Mouse (Mus musculus) midbrain, embryonic 12.5 days (tissue): ENCODE results near the gene Mtx1. TPM values are rescaled to one million over a fixed set of nuclear protein-coding genes. Genes with fewer than 3 reads are reported as not detected.
"Not testable (repeated sequence)": the region's sequence is repeated elsewhere in the genome, so short reads cannot be mapped to it uniquely, and the experiment has no call there.

Source experiments
- ATAC-seq: fragments of 200-750 bp; cut with Nextera tagmentation; 2 replicates; pipeline ENCODE4 v1.8.0; 2017; ENCODE audit warnings: low read depth, moderate TSS enrichment, moderate library complexity; ENCODE audit not compliant: low FRiP score
- H3K27ac ChIP-seq: fragments of 300-500 bp; sonication (generic); replicated peaks from 2 replicates; pipeline ENCODE4 v1.5.1; 2016; ENCODE audit warnings: mild to moderate bottlenecking
- H3K27me3 ChIP-seq: fragments of 300-500 bp; sonication (generic); 2 replicates; pipeline ENCODE4 v1.6.1; 2016; ENCODE audit warnings: mild to moderate bottlenecking
- H3K36me3 ChIP-seq: fragments of 300-500 bp; sonication (generic); 2 replicates; pipeline ENCODE4 v1.6.1; 2016
- H3K4me1 ChIP-seq: fragments of 300-500 bp; sonication (generic); 2 replicates; pipeline ENCODE4 v1.6.1; 2016
- H3K4me2 ChIP-seq: fragments of 300-500 bp; sonication (generic); replicated peaks from 2 replicates; pipeline ENCODE4 v1.6.1; 2016; ENCODE audit warnings: mild to moderate bottlenecking, moderate library complexity
- H3K4me3 ChIP-seq: fragments of 300-500 bp; sonication (generic); 2 replicates; pipeline ENCODE4 v1.5.1; 2016; ENCODE audit warnings: mild to moderate bottlenecking
- H3K9ac ChIP-seq: fragments of 300-500 bp; sonication (generic); replicated peaks from 2 replicates; pipeline ENCODE4 v1.6.1; 2016; ENCODE audit warnings: mild to moderate bottlenecking, moderate library complexity
- H3K9me3 ChIP-seq: fragments of 300-500 bp; sonication (generic); 2 replicates; pipeline ENCODE4 v1.6.1; 2016; ENCODE audit warnings: mild to moderate bottlenecking
- WGBS: fragments of 180-500 bp; shearing (Covaris S2); methylation state at CpG from one replicate; pipeline ENCODE4 v1.1.7; 2016; 5-methylcytosine and 5-hydroxymethylcytosine counted together
- polyA plus RNA-seq: library from polyadenylated mRNA; unstranded; fragments of >200 nt; fragmentation: Nextera tagmentation; extraction: Ambion mirVana; gene quantifications from 2 replicates; pipeline ENCODE4 v1.2.1, GENCODE M21; 2016

Gene Mtx1
- polyA plus RNA-seq, 1 experiment from 2014 or later, result 185 TPM

- peaks cover 15% of the 10 kb centered on the region for H3K4me1 ChIP-seq
- WGBS, result under 1% methylated on average over 43 of the region's 43 CpGs
- peak within 1 kb of the TSS; percentile 73 for H3K9ac ChIP-seq
- no peaks in the 10 kb centered on the region for H3K27me3 ChIP-seq
- peak within 1 kb of the TSS; percentile 72 for H3K27ac ChIP-seq
- ATAC-seq, result peak; percentile 94
- peaks cover 79% of the 10 kb centered on the region for H3K36me3 ChIP-seq
- H3K4me3 ChIP-seq, result peak within 1 kb of the TSS; percentile 66
- H3K9me3 ChIP-seq, result no peaks in the 10 kb centered on the region
- peak within 1 kb of the TSS; percentile 77 for H3K4me2 ChIP-seq
These were observed 49.4 kb downstream of the Mtx1 start, which contains the start of gene Scamp3 for GRCm38 (mm10) chr3:89177242-89178106. Scamp3 (plus strand) TSS chr3:89177473.

GRCm38 (mm10) chr3:89176421-89176820 is 50.5 kb downstream of the Mtx1 start:
- 0 out of 2 replicates have a peak, but pooled peaks have one; percentile 6 for ATAC-seq
- H3K4me3 ChIP-seq, result no peak overlapping the region
- H3K27me3 ChIP-seq, result no peaks in the 10 kb centered on the region
- H3K27ac ChIP-seq, result no peak overlapping the region
- H3K9me3 ChIP-seq, result no peaks in the 10 kb centered on the region
- 85% methylated on average over 7 of the region's 7 CpGs for WGBS
- H3K4me1 ChIP-seq, result peaks cover 14% of the 10 kb centered on the region
- no peak overlapping the region for H3K9ac ChIP-seq
- peaks cover 79% of the 10 kb centered on the region for H3K36me3 ChIP-seq
- no peak overlapping the region; the same call in 1 of the 2 replicates for H3K4me2 ChIP-seq

GRCm38 (mm10) chr3:89175544-89175943 is 51.3 kb downstream of the Mtx1 start:
- Histone ChIP-seq H3K27ac (no peak overlapping the region), H3K4me2 (no peak overlapping the region), H3K27me3 (no peaks in the 10 kb centered on the region), H3K36me3 (peaks cover 78% of the 10 kb centered on the region), H3K9me3 (no peaks in the 10 kb centered on the region), H3K4me1 (peaks cover 14% of the 10 kb centered on the region), H3K9ac (no peak overlapping the region), H3K4me3 (no peak overlapping the region)
- 93% methylated on average over 10 of the region's 10 CpGs for WGBS
- no peak for ATAC-seq

GRCm38 (mm10) chr3:89174844-89175243 is 52.0 kb downstream of the Mtx1 start:
- Histone ChIP-seq H3K9ac (no peak overlapping the region), H3K4me3 (no peak overlapping the region), H3K4me2 (no peak overlapping the region), H3K9me3 (no peaks in the 10 kb centered on the region), H3K27me3 (no peaks in the 10 kb centered on the region), H3K36me3 (peaks cover 78% of the 10 kb centered on the region), H3K4me1 (peaks cover 14% of the 10 kb centered on the region), H3K27ac (no peak overlapping the region)
- WGBS, result 92% methylated on average over 11 of the region's 11 CpGs
- no peak for ATAC-seq

DNA sequence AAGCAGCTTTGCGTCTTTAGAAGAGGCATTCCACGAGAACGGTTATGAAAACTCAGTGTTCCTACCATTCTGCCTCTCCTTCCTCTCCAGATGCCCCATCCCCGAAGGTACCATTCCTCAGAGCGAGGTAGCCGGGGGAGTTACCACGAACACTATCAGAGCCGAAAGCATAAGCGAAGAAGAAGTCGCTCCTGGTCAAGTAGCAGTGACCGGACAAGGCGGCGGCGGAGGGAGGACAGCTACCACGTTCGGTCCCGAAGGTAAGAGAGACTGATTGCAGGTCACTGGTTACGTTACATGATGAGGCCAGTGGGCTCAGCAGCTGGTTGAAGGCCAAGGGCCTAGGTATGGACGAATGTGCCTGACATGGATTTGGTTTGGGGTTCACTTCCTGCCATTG is 59.9 kb downstream of the Mtx1 start:
- no peak overlapping the region for H3K4me2 ChIP-seq
- no peaks in the 10 kb centered on the region for H3K27me3 ChIP-seq
- peaks cover 52% of the 10 kb centered on the region for H3K36me3 ChIP-seq
- 0 out of 2 replicates have a peak overlapping the region, but pooled peaks have one; percentile 15 for H3K9ac ChIP-seq
- H3K27ac ChIP-seq, result no peak overlapping the region
- no peaks in the 10 kb centered on the region for H3K9me3 ChIP-seq
- 93% methylated on average over 19 of the region's 19 CpGs for WGBS
- no peak overlapping the region for H3K4me3 ChIP-seq
- peaks cover 25% of the 10 kb centered on the region for H3K4me1 ChIP-seq
- ATAC-seq, result no peak

DNA sequence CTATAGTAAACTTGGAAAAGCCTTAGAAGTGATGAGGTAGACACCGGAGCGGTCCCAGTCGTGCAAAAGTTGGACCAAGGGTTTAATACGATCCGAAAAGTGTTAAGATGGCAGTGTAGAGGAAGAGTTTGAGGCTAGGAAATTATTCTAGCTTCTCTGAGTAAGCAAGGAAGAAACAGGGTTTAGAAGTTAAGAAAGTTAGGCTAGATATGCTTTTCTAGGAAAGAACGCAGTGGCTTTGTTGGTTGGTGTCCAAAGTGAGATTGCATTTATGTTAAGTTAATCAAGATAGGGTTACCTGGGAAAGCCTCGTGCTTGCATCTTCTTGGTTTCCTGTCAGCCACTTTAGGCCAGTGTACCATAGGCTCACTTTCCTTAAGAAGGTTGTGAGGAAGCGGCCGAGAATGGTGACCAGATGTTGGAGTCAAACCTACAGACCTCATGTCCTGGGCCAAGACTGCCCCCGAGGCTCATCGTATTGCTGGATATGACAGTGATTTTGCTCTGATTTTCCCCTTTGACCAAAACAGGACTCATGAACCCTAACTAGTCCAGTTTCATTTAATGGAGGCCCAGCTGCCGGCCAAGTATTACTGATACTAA is 61.5 kb downstream of the Mtx1 start:
- 28% methylated on average over 12 of the region's 12 CpGs for WGBS
- Histone ChIP-seq H3K36me3 (peaks cover 38% of the 10 kb centered on the region), H3K27ac (peak overlapping the region; percentile 95), H3K9me3 (no peaks in the 10 kb centered on the region), H3K27me3 (no peaks in the 10 kb centered on the region), H3K9ac (peak overlapping the region; percentile 94), H3K4me3 (peak overlapping the region; percentile 95), H3K4me2 (peak overlapping the region; percentile 68), H3K4me1 (peaks cover 25% of the 10 kb centered on the region)
- no peak for ATAC-seq

- no peaks in the 10 kb centered on the region for H3K9me3 ChIP-seq
- peak within 1 kb of the TSS; percentile 94 for H3K9ac ChIP-seq
- ATAC-seq, result peak; percentile 96
- under 1% methylated on average over 79 of the region's 79 CpGs for WGBS
- peak within 1 kb of the TSS; percentile 95 for H3K27ac ChIP-seq
- peak within 1 kb of the TSS; percentile 95 for H3K4me3 ChIP-seq
- peaks cover 31% of the 10 kb centered on the region for H3K4me1 ChIP-seq
- peaks cover 31% of the 10 kb centered on the region for H3K36me3 ChIP-seq
- H3K4me2 ChIP-seq, result peak within 1 kb of the TSS; percentile 68
- H3K27me3 ChIP-seq, result no peaks in the 10 kb centered on the region
These were observed 62.2 kb downstream of the Mtx1 start, which contains the start of gene Clk2 for GRCm38 (mm10) chr3:89164506-89165267. Clk2 (plus strand) TSS chr3:89164795.

- peaks cover 41% of the 10 kb centered on the region for H3K4me1 ChIP-seq
- peak overlapping the region; percentile 95; the same call in 1 of the 2 replicates for H3K27ac ChIP-seq
- H3K27me3 ChIP-seq, result peaks cover 5% of the 10 kb centered on the region
- H3K9ac ChIP-seq, result peak overlapping the region; percentile 94
- 73% methylated on average over 5 of the region's 5 CpGs for WGBS
- no peak for ATAC-seq
- peak overlapping the region; percentile 68 for H3K4me2 ChIP-seq
- H3K9me3 ChIP-seq, result no peaks in the 10 kb centered on the region
- peaks cover 22% of the 10 kb centered on the region for H3K36me3 ChIP-seq
- peak overlapping the region; percentile 95 for H3K4me3 ChIP-seq
These were observed 63.1 kb downstream of the Mtx1 start for GRCm38 (mm10) chr3:89163643-89164245.

DNA sequence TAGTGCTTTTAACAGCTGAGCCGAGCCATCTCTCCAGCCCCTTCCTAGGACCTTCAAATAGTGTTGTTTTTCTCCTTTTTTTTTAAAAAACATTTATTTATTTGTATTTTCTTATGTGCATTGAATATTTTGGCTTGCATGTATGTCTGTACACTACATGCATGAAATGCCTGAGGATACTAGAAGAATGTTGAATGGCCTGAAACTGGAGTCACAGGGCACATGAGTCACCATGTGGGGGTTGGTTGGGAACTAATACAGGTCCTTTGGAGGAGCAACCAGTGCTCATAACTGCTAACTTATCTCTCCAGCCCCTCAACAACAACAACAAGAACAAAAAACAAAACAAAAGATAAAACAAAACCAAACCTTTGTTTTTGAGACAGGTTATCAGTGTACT is 63.8 kb downstream of the Mtx1 start:
- Histone ChIP-seq H3K9ac (no peak overlapping the region), H3K4me2 (no peak overlapping the region), H3K4me3 (no peak overlapping the region), H3K27ac (no peak overlapping the region), H3K36me3 (peaks cover 15% of the 10 kb centered on the region), H3K9me3 (no peaks in the 10 kb centered on the region), H3K4me1 (peaks cover 46% of the 10 kb centered on the region), H3K27me3 (peaks cover 8% of the 10 kb centered on the region)
- WGBS, result 91% methylated on average over 1 of the region's 1 CpGs
- no peak for ATAC-seq

GRCm38 (mm10) chr3:89161786-89162185 is 65.1 kb downstream of the Mtx1 start:
- Histone ChIP-seq H3K27me3 (peaks cover 8% of the 10 kb centered on the region), H3K9me3 (no peaks in the 10 kb centered on the region), H3K9ac (no peak overlapping the region), H3K4me3 (no peak overlapping the region), H3K4me2 (no peak overlapping the region), H3K27ac (no peak overlapping the region), H3K36me3 (peaks cover 4% of the 10 kb centered on the region; the same call in 1 of the 2 replicates), H3K4me1 (peaks cover 48% of the 10 kb centered on the region)
- ATAC-seq, result no peak
- WGBS, result 81% methylated on average over 4 of the region's 4 CpGs

DNA sequence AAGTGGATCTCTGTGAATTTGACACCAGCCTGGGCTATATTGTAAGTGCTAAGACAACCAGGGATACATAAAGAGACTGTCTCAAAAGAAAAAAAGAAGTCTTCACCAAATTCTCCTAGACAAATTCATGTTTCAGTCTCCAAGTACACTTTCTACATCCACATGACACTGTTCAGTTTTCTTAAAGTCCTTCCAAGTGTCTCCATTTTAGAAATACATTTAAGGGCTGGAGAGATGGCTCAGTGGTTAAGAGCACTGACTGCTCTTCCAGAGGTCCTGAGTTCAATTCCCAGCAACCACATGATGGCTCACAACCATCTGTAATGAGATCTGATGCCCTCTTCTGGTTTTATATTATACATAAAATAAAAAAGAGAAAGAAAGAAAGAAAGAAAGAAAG is 65.7 kb downstream of the Mtx1 start:
- H3K36me3 ChIP-seq, H3K9me3 ChIP-seq, ATAC-seq, H3K4me2 ChIP-seq, H3K27ac ChIP-seq, H3K27me3 ChIP-seq, H3K9ac ChIP-seq, H3K4me3 ChIP-seq: not testable (repeated sequence)
- peaks cover 46% of the 10 kb centered on the region for H3K4me1 ChIP-seq
